11 mouse cellular contexts compared by ENCODE assay signal in the genomic region with DNA sequence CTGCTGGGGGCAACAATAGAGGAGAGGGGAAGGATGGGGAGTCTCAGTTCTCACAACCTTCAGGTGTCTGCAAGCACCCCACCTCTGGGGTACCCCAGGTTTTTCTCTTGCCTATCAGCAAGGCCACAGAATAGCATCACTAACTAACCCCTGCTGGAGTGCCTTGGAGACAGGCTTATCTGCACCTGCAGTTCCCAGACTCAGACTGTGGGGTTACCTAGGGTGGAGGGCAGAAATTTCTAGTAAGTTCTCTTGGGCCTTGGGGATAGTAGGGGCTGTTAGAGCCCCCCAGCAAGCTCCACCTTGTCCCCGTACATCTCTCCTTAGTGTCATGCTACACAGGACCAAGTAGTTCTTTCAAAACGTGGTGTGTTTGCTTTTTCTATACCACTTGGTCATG.
DNase-seq lines count a peak whose midpoint lies in the region; ATAC-seq and TF ChIP-seq lines count a peak whose summit lies in the region.
"Had no signal": no experiment of that assay in that cellular context is flagged by ENCODE, and none has a peak within 500 bp of the region (broad histone marks: within the 10 kb centered on the region; RNA-seq: fewer than 3 reads in every experiment).

No protein-coding gene starts in this region.

- peaks cover 31% of the 10 kb centered on the region for H3K27me3 ChIP-seq in kidney, embryonic 14.5 days (ENCODE audit: control insufficient read depth, insufficient read depth, low read length)
- peaks cover 8% of the 10 kb centered on the region; the same call in 1 of the 2 replicates for H3K27me3 ChIP-seq in embryonic facial prominence, embryonic 12.5 days
- H3K27me3 ChIP-seq in hindbrain, embryonic 13.5 days = peaks cover 97% of the 10 kb centered on the region
- H3K27me3 ChIP-seq in midbrain, embryonic 11.5 days (ENCODE audit: control insufficient read depth, insufficient read depth, low read length) = peaks cover 33% of the 10 kb centered on the region
- no peaks in the 10 kb centered on the region for H3K27me3 ChIP-seq in thymus, adult 2 months (ENCODE audit: control insufficient read depth, insufficient read depth, low read length)

- H3K9ac ChIP-seq in kidney, embryonic 14.5 days (ENCODE audit: low read depth, low read length) = no peak overlapping the region
- no peak overlapping the region for H3K9ac ChIP-seq in embryonic facial prominence, embryonic 12.5 days
- H3K9ac ChIP-seq in hindbrain, embryonic 13.5 days = 0 out of 2 replicates have a peak overlapping the region, but pooled peaks have one; percentile 26
- no peak overlapping the region for H3K9ac ChIP-seq in midbrain, embryonic 11.5 days (ENCODE audit: low read length)

- DNase-seq in kidney, postnatal 36 days = no peak
- DNase-seq in midbrain, embryonic 11.5 days (ENCODE audit: low spot score, missing footprints) = peak; percentile 83
- DNase-seq in layer of hippocampus, postnatal 25 days (ENCODE audit: extremely low spot score in 1 of 2, low spot score in 1 of 2) = no peak
- DNase-seq in gastrocnemius, postnatal 36 days = no peak
- DNase-seq in thymus, adult 2 months = no peak
- DNase-seq: lung, postnatal 36 days; thymus, postnatal 36 days had no signal

- H3K4me1 ChIP-seq in kidney, embryonic 14.5 days (ENCODE audit: control insufficient read depth, insufficient read depth, low read length) = peaks cover 15% of the 10 kb centered on the region; the same call in 1 of the 2 replicates
- peaks cover 24% of the 10 kb centered on the region for H3K4me1 ChIP-seq in embryonic facial prominence, embryonic 12.5 days
- peaks cover 38% of the 10 kb centered on the region for H3K4me1 ChIP-seq in hindbrain, embryonic 13.5 days (replicated peaks)
- H3K4me1 ChIP-seq in midbrain, embryonic 11.5 days (ENCODE audit: control insufficient read depth, insufficient read depth, low read length) = peaks cover 26% of the 10 kb centered on the region
- no peaks in the 10 kb centered on the region for H3K4me1 ChIP-seq in thymus, adult 2 months (replicated peaks; ENCODE audit: control insufficient read depth, insufficient read depth, low read length)

- ATAC-seq in kidney, embryonic 14.5 days (ENCODE audit: low FRiP score, low TSS enrichment) = no peak
- ATAC-seq in embryonic facial prominence, embryonic 12.5 days (ENCODE audit: insufficient number of reproducible peaks, insufficient read depth, low FRiP score, low TSS enrichment) = no peak
- ATAC-seq in hindbrain, embryonic 13.5 days (ENCODE audit: low FRiP score) = 0 out of 2 replicates have a peak, but pooled peaks have one; percentile 11
- ATAC-seq in midbrain, embryonic 11.5 days (ENCODE audit: low FRiP score) = peak; percentile 31; the same call in 1 of the 2 replicates
- ATAC-seq: activated CD4-positive, CD25-positive, alpha-beta regulatory T cell, adult 4 months had no signal

- H3K9me3 ChIP-seq in kidney, embryonic 14.5 days (ENCODE audit: control insufficient read depth, low read length) = no peaks in the 10 kb centered on the region
- H3K9me3 ChIP-seq in embryonic facial prominence, embryonic 12.5 days = no peaks in the 10 kb centered on the region
- no peaks in the 10 kb centered on the region for H3K9me3 ChIP-seq in hindbrain, embryonic 13.5 days
- no peaks in the 10 kb centered on the region for H3K9me3 ChIP-seq in midbrain, embryonic 11.5 days (ENCODE audit: control insufficient read depth, low read length)

- TF ChIP-seq POLR2A in thymus, adult 2 months (IDR thresholded peaks at IDR 0.05; ENCODE audit: control insufficient read depth, extremely low read depth, insufficient read depth, low read length, poor library complexity) = no peak

- WGBS in kidney, embryonic 14.5 days = 21% methylated on average over 2 of the region's 2 CpGs
- 45% methylated on average over 2 of the region's 2 CpGs for WGBS in embryonic facial prominence, embryonic 12.5 days
- 40% methylated on average over 2 of the region's 2 CpGs for WGBS in hindbrain, embryonic 13.5 days
- 30% methylated on average over 2 of the region's 2 CpGs for WGBS in midbrain, embryonic 11.5 days
- 80% methylated on average over 2 of the region's 2 CpGs for WGBS in thymus, adult 2 months

- H3K4me2 ChIP-seq in kidney, embryonic 14.5 days (replicated peaks; ENCODE audit: low read depth, low read length) = peak overlapping the region; percentile 31; the same call in 1 of the 2 replicates
- H3K4me2 ChIP-seq in embryonic facial prominence, embryonic 12.5 days (replicated peaks) = peak overlapping the region; percentile 36
- H3K4me2 ChIP-seq in hindbrain, embryonic 13.5 days = peak overlapping the region; percentile 27; the same call in 1 of the 2 replicates
- H3K4me2 ChIP-seq in midbrain, embryonic 11.5 days = no peak overlapping the region; the same call in 1 of the 2 replicates

- TF ChIP-seq CTCF in thymus, adult 2 months (IDR thresholded peaks at IDR 0.05; ENCODE audit: borderline replicate concordance, control insufficient read depth, extremely low read depth, insufficient read depth, low read length, poor library complexity) = no peak

- no peaks in the 10 kb centered on the region for H3K36me3 ChIP-seq in kidney, embryonic 14.5 days (ENCODE audit: control insufficient read depth, insufficient read depth, low read length)
- no peaks in the 10 kb centered on the region for H3K36me3 ChIP-seq in embryonic facial prominence, embryonic 12.5 days
- H3K36me3 ChIP-seq in hindbrain, embryonic 13.5 days = no peaks in the 10 kb centered on the region
- no peaks in the 10 kb centered on the region for H3K36me3 ChIP-seq in midbrain, embryonic 11.5 days (ENCODE audit: control insufficient read depth, insufficient read depth, low read length)
- no peaks in the 10 kb centered on the region for H3K36me3 ChIP-seq in thymus, adult 2 months (ENCODE audit: control insufficient read depth, insufficient read depth, low read length)

- no peak overlapping the region for H3K27ac ChIP-seq in kidney, embryonic 14.5 days (ENCODE audit: low read depth, low read length)
- H3K27ac ChIP-seq in embryonic facial prominence, embryonic 12.5 days = no peak overlapping the region
- H3K27ac ChIP-seq in hindbrain, embryonic 13.5 days = no peak overlapping the region
- no peak overlapping the region for H3K27ac ChIP-seq in midbrain, embryonic 11.5 days (ENCODE audit: low read depth, low read length)
- no peak overlapping the region for H3K27ac ChIP-seq in thymus, adult 2 months (ENCODE audit: control insufficient read depth, insufficient read depth, low read length)

- intact Hi-C loops in gastrocnemius, postnatal 36 days (cut with DNase I) = no loop called here

- no peak overlapping the region for H3K4me3 ChIP-seq in kidney, embryonic 14.5 days (ENCODE audit: low read length)
- no peak overlapping the region for H3K4me3 ChIP-seq in embryonic facial prominence, embryonic 12.5 days
- no peak overlapping the region for H3K4me3 ChIP-seq in hindbrain, embryonic 13.5 days
- no peak overlapping the region for H3K4me3 ChIP-seq in midbrain, embryonic 11.5 days (ENCODE audit: low read depth, low read length)
- no peak overlapping the region for H3K4me3 ChIP-seq in thymus, adult 2 months (ENCODE audit: control insufficient read depth, insufficient read depth, low read length)

Comparison
In these comparisons a context has a peak if more than half of its experiments do, and no peak if none do; other contexts are left out.
1. ATAC-seq: peak in hindbrain, embryonic 13.5 days (single experiment) and midbrain, embryonic 11.5 days (single experiment); none in kidney, embryonic 14.5 days (single experiment) and embryonic facial prominence, embryonic 12.5 days (single experiment).